Mouse (Mus musculus) c-Kit-positive CD71-positive TER-119-negative erythroid progenitor cells, embryonic 14.5 days (primary cell): ENCODE data around the gene Mettl23.

ENCODE experiments used
- DNase-seq: peaks from one replicate; pipeline ENCODE4 v3.0.0-alpha.2; 2013; ENCODE audit warnings: low read depth

Mettl23 gene

GRCm38 (mm10) chr11:116882446-116882845 lies 39.4 kb downstream of the Mettl23 start:
- no peak for DNase-seq

- no peak for DNase-seq
Observed at GRCm38 (mm10) chr11:116884061-116884460, 41.0 kb downstream of the Mettl23 start.

- peak; percentile 53 for DNase-seq
Observed at GRCm38 (mm10) chr11:116885275-116886151, 42.4 kb downstream of the Mettl23 start.

GRCm38 (mm10) chr11:116887136-116887535 lies 44.1 kb downstream of the Mettl23 start:
- no peak for DNase-seq

GRCm38 (mm10) chr11:116893532-116894442 lies 50.7 kb downstream of the Mettl23 start:
- DNase-seq: no peak

GRCm38 (mm10) chr11:116895402-116895801 lies 52.3 kb downstream of the Mettl23 start:
- no peak for DNase-seq

GRCm38 (mm10) chr11:116899247-116899646 lies 56.2 kb downstream of the Mettl23 start:
- DNase-seq: no peak

- peak; percentile 6 for DNase-seq
Observed at GRCm38 (mm10) chr11:116902588-116902987, 59.5 kb downstream of the Mettl23 start.
